Mouse (Mus musculus) limb, embryonic 13.5 days (tissue): ENCODE results near the gene Usp42. TPM values are rescaled to one million over a fixed set of nuclear protein-coding genes. Genes with fewer than 3 reads are reported as not detected.

Source experiments
- ATAC-seq: fragments of 200-750 bp; cut with Nextera tagmentation; 2 replicates; pipeline ENCODE4 v1.8.0; 2017; ENCODE audit warnings: low read depth, moderate number of reproducible peaks, moderate TSS enrichment; ENCODE audit not compliant: low FRiP score
- H3K27ac ChIP-seq: fragments of 300-500 bp; sonication (generic); 2 replicates; pipeline ENCODE4 v1.5.1; 2015; ENCODE audit warnings: inconsistent platforms, mild to moderate bottlenecking, moderate library complexity
- H3K27me3 ChIP-seq: fragments of 300-500 bp; sonication (generic); 2 replicates; pipeline ENCODE4 v1.6.1; 2015; ENCODE audit warnings: mild to moderate bottlenecking, inconsistent platforms
- H3K36me3 ChIP-seq: fragments of 300-500 bp; sonication (generic); 2 replicates; pipeline ENCODE4 v1.6.1; 2015; ENCODE audit warnings: inconsistent platforms, mild to moderate bottlenecking, moderate library complexity
- H3K4me1 ChIP-seq: fragments of 300-500 bp; sonication (generic); 2 replicates; pipeline ENCODE4 v1.6.1; 2015; ENCODE audit warnings: inconsistent platforms
- H3K4me2 ChIP-seq: fragments of 300-500 bp; sonication (generic); replicated peaks from 2 replicates; pipeline ENCODE4 v1.6.1; 2015; ENCODE audit warnings: inconsistent platforms, mild to moderate bottlenecking, moderate library complexity
- H3K4me3 ChIP-seq: fragments of 300-500 bp; sonication (generic); 2 replicates; pipeline ENCODE4 v1.5.1; 2015; ENCODE audit warnings: moderate library complexity, mild to moderate bottlenecking, inconsistent platforms
- H3K9ac ChIP-seq: fragments of 300-500 bp; sonication (generic); 2 replicates; pipeline ENCODE4 v1.6.1; 2015; ENCODE audit warnings: mild to moderate bottlenecking, inconsistent platforms
- H3K9me3 ChIP-seq: fragments of 300-500 bp; sonication (generic); 2 replicates; pipeline ENCODE4 v1.6.1; 2016; ENCODE audit warnings: inconsistent platforms
- WGBS: fragments of 180-500 bp; shearing (Covaris S2); methylation state at CpG from one replicate; pipeline ENCODE4 v1.1.7; 2015; 5-methylcytosine and 5-hydroxymethylcytosine counted together
- polyA plus RNA-seq: library from polyadenylated mRNA; unstranded; fragments of >200 nt; fragmentation: Nextera tagmentation; extraction: Ambion mirVana; gene quantifications from 2 replicates; pipeline ENCODE4 v1.2.1, GENCODE M21; 2015

The Usp42 gene
- polyA plus RNA-seq, 1 experiment from 2014 or later, result 27.2 TPM

DNA sequence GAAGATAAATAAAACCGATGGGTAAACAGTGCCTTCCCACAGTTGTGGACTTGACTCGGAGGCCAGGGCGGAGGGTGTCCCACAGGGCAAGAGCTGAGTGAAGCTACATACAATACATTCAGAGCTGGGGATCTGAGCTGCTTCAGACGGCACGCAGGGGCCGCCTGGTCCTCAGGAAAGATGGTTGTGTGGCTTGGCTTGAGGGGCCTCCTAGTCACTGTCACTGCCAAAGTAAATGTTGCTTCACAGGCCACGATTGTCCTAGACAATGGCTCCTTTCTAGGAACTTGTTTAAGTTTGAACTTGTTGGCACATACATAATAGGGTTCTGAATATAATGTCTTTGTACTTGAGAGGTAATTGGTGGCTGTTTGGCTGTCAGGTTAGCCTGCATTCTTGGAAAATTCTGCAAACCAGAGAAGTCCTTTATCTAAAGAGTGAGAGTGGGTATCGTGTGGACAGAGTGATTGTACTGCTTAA lies 47.1 kb downstream of the Usp42 start:
- Histone ChIP-seq H3K4me1 (peaks cover 19% of the 10 kb centered on the region), H3K36me3 (peaks cover 41% of the 10 kb centered on the region), H3K9ac (no peak overlapping the region), H3K4me2 (no peak overlapping the region), H3K4me3 (no peak overlapping the region), H3K27me3 (no peaks in the 10 kb centered on the region), H3K9me3 (no peaks in the 10 kb centered on the region), H3K27ac (no peak overlapping the region)
- ATAC-seq, result no peak
- whole genome bisulfite sequencing, result 93% methylated on average over 8 of the region's 8 CpGs

DNA sequence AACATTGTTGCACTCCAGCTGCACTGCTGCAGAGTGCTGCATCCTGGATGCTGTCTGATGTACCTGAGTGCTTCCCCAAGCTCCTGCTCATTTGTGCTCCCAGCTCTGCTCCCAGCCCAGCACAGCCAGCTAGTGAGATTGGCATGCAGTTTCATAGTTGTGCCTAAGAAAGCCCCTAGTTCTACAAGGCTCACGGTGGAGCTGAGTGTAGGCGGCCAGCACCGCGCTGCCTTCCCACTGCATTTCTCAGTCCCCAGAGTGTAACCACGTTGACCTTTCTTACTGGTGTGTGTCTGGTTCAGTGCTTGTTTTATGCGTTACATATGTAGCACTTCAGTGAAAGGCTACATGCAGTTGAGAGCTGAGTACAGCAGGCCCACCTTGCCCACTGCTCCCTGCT lies 48.4 kb downstream of the Usp42 start:
- ATAC-seq, result no peak
- H3K27me3 ChIP-seq, result no peaks in the 10 kb centered on the region
- H3K9ac ChIP-seq, result peak overlapping the region; percentile 43
- no peaks in the 10 kb centered on the region for H3K9me3 ChIP-seq
- 35% methylated on average over 6 of the region's 6 CpGs for WGBS
- H3K27ac ChIP-seq, result peak overlapping the region; percentile 33; the same call in 1 of the 2 replicates
- H3K4me1 ChIP-seq, result peaks cover 31% of the 10 kb centered on the region
- H3K36me3 ChIP-seq, result peaks cover 38% of the 10 kb centered on the region
- H3K4me2 ChIP-seq, result no peak overlapping the region
- no peak overlapping the region for H3K4me3 ChIP-seq

DNA sequence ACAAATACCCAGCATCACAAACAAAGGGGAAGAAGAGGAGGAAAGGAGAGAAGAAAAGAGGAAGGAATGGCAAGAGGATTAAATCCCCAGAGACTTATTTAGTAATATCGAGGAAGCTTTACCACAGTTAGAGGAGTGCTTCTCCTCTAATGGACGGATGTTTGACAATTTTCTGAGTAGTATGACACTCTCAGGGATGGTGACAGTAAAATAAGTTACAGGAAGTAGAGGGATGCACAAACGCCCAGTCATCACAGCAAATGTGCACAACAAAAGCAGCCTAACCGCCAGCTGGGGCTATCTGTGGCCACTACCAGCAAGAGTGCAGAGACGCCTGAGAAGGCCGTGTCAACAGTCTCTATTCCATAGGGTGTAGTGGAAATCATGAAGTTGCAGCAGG lies 52.4 kb downstream of the Usp42 start:
- no peak overlapping the region; the same call in 1 of the 2 replicates for H3K27ac ChIP-seq
- no peak for ATAC-seq
- no peaks in the 10 kb centered on the region for H3K9me3 ChIP-seq
- H3K4me2 ChIP-seq, result no peak overlapping the region
- peaks cover 62% of the 10 kb centered on the region for H3K4me1 ChIP-seq
- 74% methylated on average over 6 of the region's 6 CpGs for WGBS
- H3K4me3 ChIP-seq, result no peak overlapping the region
- H3K9ac ChIP-seq, result no peak overlapping the region
- peaks cover 4% of the 10 kb centered on the region for H3K36me3 ChIP-seq
- H3K27me3 ChIP-seq, result no peaks in the 10 kb centered on the region

GRCm38 (mm10) chr5:143678634-143679271 lies 53.3 kb downstream of the Usp42 start:
- Histone ChIP-seq H3K9ac (peak overlapping the region; percentile 54; the same call in 1 of the 2 replicates), H3K27ac (peak overlapping the region; percentile 39)
- peak; percentile 46; the same call in 1 of the 2 replicates for ATAC-seq

DNA sequence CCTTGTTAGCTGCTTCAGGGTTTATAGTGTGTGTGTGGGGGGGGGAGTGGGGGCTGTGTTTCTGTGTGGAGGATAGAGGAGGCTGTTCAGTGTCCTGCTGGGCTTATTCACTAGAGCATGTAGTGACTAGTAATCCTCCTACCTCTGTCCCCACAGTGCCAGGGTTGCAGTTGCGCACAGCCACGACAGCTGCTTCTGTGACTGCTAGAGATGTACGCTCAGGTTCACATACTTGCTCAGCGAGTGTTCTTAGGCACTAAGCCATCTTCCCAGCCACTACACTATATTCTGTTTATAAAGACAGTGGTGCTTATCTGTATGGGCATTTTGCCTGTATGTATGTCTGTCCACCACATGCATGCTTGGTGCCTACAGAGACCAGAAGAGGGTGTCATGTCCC lies 54.7 kb downstream of the Usp42 start:
- H3K36me3 ChIP-seq, result no peaks in the 10 kb centered on the region
- no peak overlapping the region for H3K27ac ChIP-seq
- 0 out of 2 replicates have a peak, but pooled peaks have one; percentile 30 for ATAC-seq
- H3K4me2 ChIP-seq, result no peak overlapping the region
- 68% methylated on average over 4 of the region's 4 CpGs for WGBS
- H3K27me3 ChIP-seq, result no peaks in the 10 kb centered on the region
- no peak overlapping the region for H3K4me3 ChIP-seq
- peaks cover 62% of the 10 kb centered on the region for H3K4me1 ChIP-seq
- H3K9ac ChIP-seq, result no peak overlapping the region
- H3K9me3 ChIP-seq, result no peaks in the 10 kb centered on the region

More at GRCm38 (mm10) chr5:143678634-143679271, 53.3 kb downstream of the Usp42 start:
- Histone ChIP-seq H3K9me3 (no peaks in the 10 kb centered on the region), H3K4me3 (no peak overlapping the region), H3K36me3 (no peaks in the 10 kb centered on the region; the same call in 1 of the 2 replicates), H3K4me2 (0 out of 2 replicates have a peak overlapping the region, but pooled peaks have one; percentile 3), H3K4me1 (peaks cover 65% of the 10 kb centered on the region), H3K27me3 (no peaks in the 10 kb centered on the region)
- 36% methylated on average over 6 of the region's 6 CpGs for WGBS

- Histone ChIP-seq H3K4me2 (no peak overlapping the region), H3K27ac (no peak overlapping the region), H3K4me3 (no peak overlapping the region), H3K9ac (no peak overlapping the region), H3K36me3 (no peaks in the 10 kb centered on the region), H3K27me3 (no peaks in the 10 kb centered on the region), H3K4me1 (peaks cover 68% of the 10 kb centered on the region), H3K9me3 (no peaks in the 10 kb centered on the region)
- 68% methylated on average over 5 of the region's 5 CpGs for WGBS
- no peak for ATAC-seq
Observed at GRCm38 (mm10) chr5:143676218-143676985, 55.7 kb downstream of the Usp42 start.

- H3K9ac ChIP-seq, result no peak overlapping the region
- WGBS, result 70% methylated on average over 5 of the region's 5 CpGs
- no peak overlapping the region for H3K27ac ChIP-seq
- no peaks in the 10 kb centered on the region for H3K36me3 ChIP-seq
- peaks cover 66% of the 10 kb centered on the region for H3K4me1 ChIP-seq
- no peaks in the 10 kb centered on the region for H3K9me3 ChIP-seq
- H3K4me2 ChIP-seq, result no peak overlapping the region
- no peak for ATAC-seq
- no peak overlapping the region for H3K4me3 ChIP-seq
- no peaks in the 10 kb centered on the region for H3K27me3 ChIP-seq
Observed at GRCm38 (mm10) chr5:143674576-143674975, 57.5 kb downstream of the Usp42 start.

DNA sequence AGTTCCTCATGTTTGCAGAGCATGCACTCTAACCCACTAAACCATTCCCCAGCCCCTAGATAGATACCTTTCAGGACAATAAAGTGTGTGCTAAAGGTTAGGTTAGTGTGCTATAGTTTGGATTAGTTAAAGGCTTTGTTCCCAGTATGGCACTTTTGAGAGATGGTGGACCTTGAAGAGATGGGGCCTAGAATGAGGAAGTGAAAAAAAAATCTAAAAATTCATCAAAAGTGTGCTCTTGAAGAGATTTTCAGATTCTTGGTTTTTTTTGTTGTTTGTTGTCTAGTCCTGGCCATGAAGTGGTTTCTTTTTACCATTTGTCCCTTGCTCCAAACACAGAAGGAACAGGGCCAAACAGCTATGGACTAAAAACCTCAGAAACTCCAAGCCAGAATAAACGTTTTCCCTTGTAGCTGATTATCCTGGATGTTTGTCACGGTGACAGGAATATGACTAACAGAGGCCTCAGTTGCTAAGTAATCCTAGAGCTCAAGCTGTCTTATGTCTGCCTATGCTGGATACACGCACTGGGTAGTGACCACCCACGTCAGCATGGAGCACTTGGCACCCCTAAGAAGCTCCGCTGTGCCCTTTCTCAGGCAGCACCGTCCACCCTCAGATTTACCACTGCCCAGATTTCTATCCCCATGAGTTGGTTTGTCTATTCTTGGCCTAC lies 61.2 kb downstream of the Usp42 start:
- no peak overlapping the region for H3K27ac ChIP-seq
- H3K9me3 ChIP-seq, result no peaks in the 10 kb centered on the region
- H3K27me3 ChIP-seq, result no peaks in the 10 kb centered on the region
- H3K4me1 ChIP-seq, result peaks cover 40% of the 10 kb centered on the region
- H3K4me3 ChIP-seq, result no peak overlapping the region
- H3K36me3 ChIP-seq, result no peaks in the 10 kb centered on the region
- no peak overlapping the region for H3K9ac ChIP-seq
- ATAC-seq, result no peak
- no peak overlapping the region for H3K4me2 ChIP-seq
- 85% methylated on average over 6 of the region's 6 CpGs for WGBS

GRCm38 (mm10) chr5:143669839-143670238 lies 62.2 kb downstream of the Usp42 start:
- WGBS, result 72% methylated on average over 2 of the region's 2 CpGs
- no peaks in the 10 kb centered on the region for H3K9me3 ChIP-seq
- H3K27me3 ChIP-seq, result no peaks in the 10 kb centered on the region
- H3K9ac ChIP-seq, result 0 out of 2 replicates have a peak overlapping the region, but pooled peaks have one; percentile 39
- peak overlapping the region; percentile 53; the same call in 1 of the 2 replicates for H3K27ac ChIP-seq
- H3K4me1 ChIP-seq, result peaks cover 46% of the 10 kb centered on the region
- H3K4me2 ChIP-seq, result no peak overlapping the region
- no peak for ATAC-seq
- no peak overlapping the region for H3K4me3 ChIP-seq
- H3K36me3 ChIP-seq, result no peaks in the 10 kb centered on the region

GRCm38 (mm10) chr5:143669393-143669792 lies 62.7 kb downstream of the Usp42 start:
- ATAC-seq, result no peak
- no peaks in the 10 kb centered on the region for H3K9me3 ChIP-seq
- no peaks in the 10 kb centered on the region for H3K36me3 ChIP-seq
- 46% methylated on average over 2 of the region's 2 CpGs for WGBS
- H3K4me2 ChIP-seq, result no peak overlapping the region
- H3K4me3 ChIP-seq, result no peak overlapping the region
- H3K9ac ChIP-seq, result 0 out of 2 replicates have a peak overlapping the region, but pooled peaks have one; percentile 39
- no peaks in the 10 kb centered on the region for H3K27me3 ChIP-seq
- H3K27ac ChIP-seq, result peak overlapping the region; percentile 53; the same call in 1 of the 2 replicates
- peaks cover 42% of the 10 kb centered on the region for H3K4me1 ChIP-seq

DNA sequence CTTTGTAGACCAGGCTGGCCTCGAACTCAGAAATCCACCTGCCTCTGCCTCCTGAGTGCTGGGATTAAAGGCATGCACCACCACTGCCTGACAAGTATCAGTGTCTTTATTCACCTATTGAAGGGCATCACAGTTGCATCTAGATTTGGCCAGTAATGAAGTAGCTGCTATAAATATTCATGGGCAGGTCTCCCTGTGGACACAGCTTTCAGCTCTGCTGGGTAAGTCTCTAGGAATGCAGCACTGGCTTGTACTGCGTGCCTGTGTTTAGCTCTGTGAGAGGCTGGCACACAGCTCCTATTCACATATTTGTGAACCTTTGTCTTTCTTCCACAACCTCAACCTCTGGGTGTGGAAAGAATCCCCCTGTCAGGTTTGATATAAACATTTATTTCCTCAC lies 63.2 kb downstream of the Usp42 start:
- Histone ChIP-seq H3K27me3 (no peaks in the 10 kb centered on the region), H3K4me2 (no peak overlapping the region), H3K4me1 (peaks cover 40% of the 10 kb centered on the region), H3K4me3 (no peak overlapping the region), H3K9ac (no peak overlapping the region), H3K9me3 (no peaks in the 10 kb centered on the region), H3K27ac (no peak overlapping the region), H3K36me3 (no peaks in the 10 kb centered on the region)
- no peak for ATAC-seq
- 76% methylated on average over 2 of the region's 2 CpGs for WGBS

DNA sequence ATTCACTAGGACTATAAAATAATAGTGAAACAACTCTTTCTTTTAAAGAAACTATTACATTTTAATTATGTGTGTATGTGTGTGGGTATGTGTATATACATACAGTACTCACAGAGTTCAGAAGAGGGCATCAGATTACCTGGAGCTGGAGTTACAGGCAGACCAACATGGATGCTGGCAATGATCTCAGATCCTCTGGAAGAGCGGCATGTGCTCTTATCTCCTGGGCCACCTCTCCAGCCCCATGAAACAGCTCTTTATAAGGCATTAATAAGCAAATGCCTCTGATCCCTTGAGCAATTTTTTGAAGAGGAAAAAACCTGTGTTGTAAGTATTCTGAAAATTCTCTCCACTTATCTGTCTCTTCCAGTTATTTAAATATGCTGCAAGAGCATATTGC lies 66.1 kb downstream of the Usp42 start:
- WGBS, result 97% methylated on average over 1 of the region's 1 CpGs
- H3K36me3 ChIP-seq, result no peaks in the 10 kb centered on the region

More for the DNA sequence above, 66.1 kb downstream of the Usp42 start:
- no peaks in the 10 kb centered on the region for H3K9me3 ChIP-seq
- no peak for ATAC-seq
- H3K9ac ChIP-seq, result no peak overlapping the region
- H3K4me3 ChIP-seq, result no peak overlapping the region
- H3K27ac ChIP-seq, result no peak overlapping the region
- no peaks in the 10 kb centered on the region for H3K27me3 ChIP-seq
- H3K4me1 ChIP-seq, result peaks cover 42% of the 10 kb centered on the region
- no peak overlapping the region for H3K4me2 ChIP-seq
